Mouse (Mus musculus): Measurements from ENCODE around the gene Rnf31.

GRCm38 (mm10) chr14:55591331-55591891 is at the start of gene Rnf31:
- TF ChIP-seq CTCF (IDR thresholded peaks at IDR 0.05; ENCODE audit: low read depth, low read length) = no peak
- TF ChIP-seq POLR2A (IDR thresholded peaks at IDR 0.05; ENCODE audit: extremely low read depth, insufficient read depth, low read length) = peak; percentile 79

Data from liver, adult 2 months (tissue).